Mouse (Mus musculus): ENCODE results near the gene Ccdc187.
A peak's percentile ranks its signal among the peaks of the same experiment; 100 is the strongest.

The Ccdc187 gene

DNA sequence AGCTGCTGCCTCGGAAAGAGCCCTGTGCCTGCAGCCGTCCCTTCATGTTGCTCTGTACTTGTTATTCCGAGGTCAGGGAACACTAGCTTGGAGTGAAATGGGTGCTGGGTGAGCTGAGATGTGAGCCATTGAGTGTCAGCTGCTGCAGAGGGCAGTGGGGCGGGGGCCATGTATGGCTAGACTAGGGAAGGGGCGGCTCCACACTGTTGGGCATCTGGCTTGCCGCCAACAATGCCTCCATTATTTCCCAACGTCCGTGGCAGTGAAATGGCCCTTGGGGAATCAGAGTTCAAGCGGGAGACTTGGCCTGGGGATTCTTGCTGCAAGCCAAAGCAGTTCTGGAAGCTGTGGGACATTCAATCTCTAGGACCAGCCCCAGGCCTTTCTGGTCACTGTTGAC is 86.8 kb downstream of the Ccdc187 start:
- DNase-seq, result peak; percentile 67

DNA sequence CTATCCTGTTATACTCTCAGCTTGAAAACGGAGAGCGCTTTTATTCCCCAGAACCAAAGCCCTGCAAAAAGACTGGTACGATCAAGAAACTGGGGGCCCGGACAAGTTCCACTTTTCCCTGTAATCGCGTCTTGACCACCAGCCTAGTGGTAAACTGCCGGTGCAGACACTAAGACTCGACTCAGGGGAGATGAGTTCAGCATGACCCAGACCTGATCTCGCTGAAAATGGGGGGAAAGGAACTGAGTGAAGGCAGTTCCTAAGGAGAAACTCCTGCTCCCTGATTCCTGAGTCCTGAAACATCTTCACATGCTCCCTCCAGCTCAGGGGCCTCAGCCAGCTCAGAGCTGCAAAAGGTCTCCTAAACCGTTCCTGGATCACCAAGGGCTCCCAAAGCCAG is 88.6 kb downstream of the Ccdc187 start:
- DNase-seq, result no peak

DNA sequence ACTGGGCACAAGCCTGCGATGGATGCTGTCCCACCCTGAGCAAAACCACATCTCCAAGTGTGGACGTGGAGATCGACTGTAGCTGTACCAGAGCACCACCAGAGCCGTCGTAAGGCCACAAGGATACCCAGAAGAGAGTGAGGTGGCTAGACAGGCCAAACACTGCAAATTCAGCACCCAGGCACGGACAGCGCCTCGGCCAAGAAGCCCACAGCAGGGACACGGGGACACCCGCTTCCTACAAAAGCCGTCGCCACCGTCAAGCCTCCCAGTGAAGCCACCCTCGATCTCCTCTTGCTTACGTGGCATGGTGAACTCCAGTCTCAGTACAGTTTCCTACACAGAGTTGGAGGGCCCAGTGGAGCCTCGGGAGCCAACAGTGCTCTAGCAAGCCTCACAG is 89.2 kb downstream of the Ccdc187 start:
- DNase-seq, result peak; percentile 59

DNA sequence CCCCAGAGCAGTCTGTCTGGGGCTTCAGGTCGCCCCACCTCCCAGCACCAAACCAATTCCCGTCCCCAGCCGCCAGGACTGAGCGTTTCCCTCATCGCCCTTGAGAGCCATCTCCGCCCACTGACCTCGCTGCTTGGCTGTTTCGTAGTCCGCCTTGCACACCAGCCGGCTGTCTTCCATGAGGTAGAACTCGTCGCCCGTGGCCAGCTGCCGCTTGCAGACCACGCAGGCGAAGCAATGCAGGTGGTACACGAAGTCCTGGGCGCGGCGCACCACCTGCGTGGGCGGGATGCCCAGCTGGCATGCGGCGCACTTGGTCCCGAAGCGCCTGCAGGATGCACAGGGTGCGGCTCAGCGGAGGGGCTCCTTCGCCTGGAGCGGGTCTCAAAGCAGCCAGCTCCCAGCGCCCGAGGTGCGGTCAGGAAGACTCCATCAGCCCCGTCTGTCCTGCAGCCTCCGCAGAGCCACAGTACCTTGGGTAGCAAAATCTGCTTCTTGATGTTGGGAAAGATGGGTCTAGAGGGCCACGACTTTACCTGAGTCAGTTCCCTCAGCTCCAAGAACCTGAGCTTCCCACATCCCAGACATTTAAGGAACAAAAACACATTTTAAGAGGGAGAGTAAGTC is 91.4 kb downstream of the Ccdc187 start:
- DNase-seq, result peak; percentile 47

DNA sequence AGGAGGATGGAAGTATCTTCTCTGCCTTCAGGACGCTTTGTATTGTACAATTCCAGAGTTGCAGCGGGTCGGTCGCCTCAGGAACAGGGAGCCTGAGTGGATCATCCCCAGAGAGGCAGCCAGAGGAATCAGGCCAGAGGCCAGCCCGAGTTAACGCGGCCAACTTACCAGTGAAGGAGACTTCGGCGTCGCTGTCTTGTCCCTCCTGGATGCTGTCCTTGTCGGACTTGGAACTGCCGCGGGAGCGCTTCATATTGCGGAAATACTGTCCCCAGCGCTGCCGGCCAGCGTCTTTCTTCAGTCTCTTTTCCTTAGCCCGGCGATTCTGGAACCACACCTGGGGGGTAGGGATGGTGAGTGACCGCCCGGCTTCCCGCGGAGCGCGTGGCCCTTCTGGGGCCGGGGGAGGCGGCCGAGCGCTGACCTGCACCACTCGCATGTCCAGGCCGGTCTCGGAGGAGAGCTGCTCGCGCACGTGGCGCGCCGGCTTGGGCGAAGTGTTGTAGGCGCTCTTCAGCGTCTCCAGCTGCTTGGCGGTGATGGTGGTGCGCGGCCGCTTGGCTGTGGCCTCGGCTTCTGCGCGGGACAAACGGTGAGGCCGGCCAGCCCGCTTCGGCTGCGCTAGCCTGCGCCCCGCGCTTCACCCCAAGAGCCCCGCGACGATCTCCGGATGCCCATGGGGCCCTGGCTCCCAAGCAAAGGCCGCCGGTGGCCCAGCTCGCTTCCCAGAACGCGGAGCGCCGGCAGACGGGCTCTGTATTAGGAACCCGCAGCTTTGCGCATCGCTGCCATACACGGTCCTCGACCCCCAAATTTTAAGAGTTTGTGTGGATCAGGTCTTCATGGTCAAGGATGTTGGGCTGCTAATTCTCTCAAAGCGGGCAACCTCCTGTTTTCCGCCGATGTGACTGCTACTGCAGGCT is 92.2 kb downstream of the Ccdc187 start:
- peak; percentile 32 for DNase-seq

DNA sequence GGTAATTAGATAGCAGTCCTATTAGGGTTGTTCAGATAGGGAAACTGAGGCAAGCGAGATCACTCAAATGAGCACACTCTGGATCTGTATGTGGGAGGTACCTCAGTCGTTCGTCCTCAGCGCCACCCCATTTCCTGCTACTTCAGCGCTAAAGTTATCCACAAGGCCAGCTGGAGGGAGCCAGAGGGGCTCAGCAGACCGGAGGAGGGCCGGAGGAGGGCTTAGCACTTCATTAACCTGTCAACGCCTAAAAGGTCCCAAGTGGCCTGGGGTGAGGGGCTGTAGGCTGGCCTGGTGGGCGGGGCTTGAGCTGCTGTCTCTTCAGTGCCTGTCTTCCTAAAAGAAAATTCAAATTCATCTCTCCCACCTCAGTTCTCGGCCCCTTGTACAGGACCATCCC is 95.9 kb downstream of the Ccdc187 start:
- DNase-seq, result no peak

DNA sequence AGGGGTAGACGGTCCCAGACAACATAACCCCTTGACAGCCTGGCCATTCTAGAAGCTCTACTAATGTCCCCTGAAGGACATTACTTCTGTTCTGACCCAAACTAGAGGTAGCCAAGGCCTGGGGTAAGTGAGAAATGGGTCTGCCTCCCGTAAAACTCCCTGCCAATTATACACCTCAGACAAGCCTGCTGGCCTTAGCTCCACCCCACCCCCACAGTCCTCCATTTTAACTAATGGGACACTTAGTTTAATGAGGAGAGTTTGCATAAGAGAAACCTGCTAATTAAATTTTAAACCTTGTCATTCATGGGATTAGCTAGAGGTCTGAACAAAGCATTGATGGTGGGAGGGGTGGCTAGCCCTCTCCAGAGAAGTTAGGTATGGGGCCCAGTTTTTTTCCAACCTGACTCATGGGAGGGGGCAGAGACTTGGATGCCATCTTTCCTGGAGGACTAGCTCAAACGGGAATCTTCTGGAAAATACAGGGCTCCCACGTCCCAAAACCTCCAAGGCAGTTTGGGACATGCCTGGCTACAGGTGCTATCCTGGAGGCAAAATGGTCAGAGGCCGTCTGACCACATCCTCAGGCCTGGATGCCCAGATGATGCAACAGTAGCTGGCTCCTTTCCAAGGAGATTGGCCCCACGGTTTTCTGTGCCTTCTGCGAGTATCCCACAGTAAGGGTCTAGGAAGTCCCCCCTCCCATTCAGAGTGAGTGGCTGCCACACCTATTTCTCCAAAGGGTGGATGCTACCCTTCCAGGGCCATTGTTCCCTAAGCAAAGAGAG is 99.6 kb downstream of the Ccdc187 start:
- DNase-seq, result peak; percentile 49

Measured in retina, postnatal 1 day (tissue).